Mouse (Mus musculus) kidney, postnatal 25 days (tissue): ENCODE data around the gene Nop2.
"Not testable (repeated sequence)": the region's sequence is repeated elsewhere in the genome, so short reads cannot be mapped to it uniquely, and the experiment has no call there.

Source experiments
- DNase-seq, 2 experiments: peaks; one replicate each; pipeline ENCODE4 v3.0.0; 2021; ENCODE audit warnings: mixed read lengths in 2 of 2

The Nop2 gene

DNA sequence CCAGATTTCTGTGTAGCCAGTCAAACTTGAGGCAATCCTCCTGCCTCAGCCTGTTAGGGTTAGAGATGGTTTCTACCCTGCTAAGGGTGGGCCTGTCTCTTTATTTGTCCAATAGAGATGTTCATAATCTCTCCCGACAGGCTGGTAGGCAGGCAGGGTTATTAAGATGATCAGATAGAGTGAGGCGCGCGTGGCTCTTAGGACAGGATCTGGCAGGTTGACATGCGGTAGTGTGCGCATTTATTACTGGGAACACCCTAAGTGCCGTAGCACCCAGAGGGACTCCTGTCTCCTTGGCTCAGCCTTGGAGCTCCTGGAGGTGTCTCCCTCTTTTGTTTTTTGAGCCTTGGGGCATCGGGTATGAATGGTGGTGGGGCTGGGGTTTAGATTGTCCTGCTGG lies 23.6 kb downstream of the Nop2 start:
- DNase-seq: no peak

- no peak for DNase-seq
Measured at GRCm38 (mm10) chr6:125156491-125156890, 24.8 kb downstream of the Nop2 start.

GRCm38 (mm10) chr6:125156903-125157614 lies 25.4 kb downstream of the Nop2 start:
- DNase-seq: peak in 1 of 2 experiments; percentile 62

- no peak for DNase-seq
Measured at GRCm38 (mm10) chr6:125158944-125159492, 27.3 kb downstream of the Nop2 start.

GRCm38 (mm10) chr6:125159773-125160557 lies 28.3 kb downstream of the Nop2 start:
- DNase-seq: no peak

DNA sequence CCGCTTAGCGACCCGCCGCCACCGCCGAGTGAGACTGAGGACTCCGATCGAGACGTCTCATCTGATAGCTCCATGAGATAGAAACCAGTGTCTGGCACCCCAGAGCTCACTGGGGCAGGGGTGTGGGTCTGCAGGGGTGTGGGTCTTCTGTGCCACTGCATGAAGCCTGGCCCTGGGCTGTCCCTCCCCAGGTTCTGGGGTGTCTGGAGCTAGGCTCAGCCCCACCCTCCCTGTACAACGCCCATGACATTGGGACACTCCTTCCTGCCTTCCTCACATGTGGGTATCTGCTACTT lies 28.8 kb downstream of the Nop2 start:
- DNase-seq: no peak

- peak; percentile 78 to 89 for DNase-seq
Measured at GRCm38 (mm10) chr6:125160854-125161760, 29.4 kb downstream of the Nop2 start.

GRCm38 (mm10) chr6:125161971-125162370 lies 30.3 kb downstream of the Nop2 start:
- peak in 1 of 2 experiments; percentile 76 for DNase-seq

DNA sequence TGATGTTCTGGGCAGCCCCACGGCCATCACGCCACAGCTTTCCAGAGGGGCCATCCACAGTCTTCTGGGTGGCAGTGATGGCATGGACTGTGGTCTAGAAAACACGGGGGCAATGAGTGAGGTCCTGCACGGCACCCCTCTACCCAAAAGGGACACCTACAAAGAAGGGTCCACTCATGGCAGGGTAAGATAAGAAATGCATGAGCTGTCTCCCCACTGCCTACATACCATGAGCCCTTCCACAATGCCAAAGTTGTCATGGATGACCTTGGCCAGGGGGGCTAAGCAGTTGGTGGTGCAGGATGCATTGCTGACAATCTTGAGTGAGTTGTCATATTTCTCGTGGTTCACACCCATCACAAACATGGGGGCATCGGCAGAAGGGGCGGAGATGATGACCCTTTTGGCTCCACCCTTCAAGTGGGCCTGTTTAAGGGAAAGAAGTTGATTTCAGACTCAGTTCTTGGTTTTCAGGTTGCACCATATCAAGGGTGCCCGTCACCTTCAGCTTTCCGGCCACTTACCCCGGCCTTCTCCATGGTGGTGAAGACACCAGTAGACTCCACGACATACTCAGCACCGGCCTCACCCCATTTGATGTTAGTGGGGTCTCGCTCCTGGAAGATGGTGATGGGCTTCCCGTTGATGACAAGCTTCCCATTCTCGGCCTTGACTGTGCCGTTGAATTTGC lies 31.1 kb downstream of the Nop2 start:
- DNase-seq: not testable (repeated sequence)

GRCm38 (mm10) chr6:125163801-125164657 lies 32.3 kb downstream of the Nop2 start:
- DNase-seq: peak; percentile 82 to 94

- peak; percentile 59 to 84 for DNase-seq
Measured at GRCm38 (mm10) chr6:125164672-125165327, 33.1 kb downstream of the Nop2 start.

- DNase-seq: peak; percentile 98 to 99
Measured at GRCm38 (mm10) chr6:125165328-125165891, 33.7 kb downstream of the Nop2 start.

DNA sequence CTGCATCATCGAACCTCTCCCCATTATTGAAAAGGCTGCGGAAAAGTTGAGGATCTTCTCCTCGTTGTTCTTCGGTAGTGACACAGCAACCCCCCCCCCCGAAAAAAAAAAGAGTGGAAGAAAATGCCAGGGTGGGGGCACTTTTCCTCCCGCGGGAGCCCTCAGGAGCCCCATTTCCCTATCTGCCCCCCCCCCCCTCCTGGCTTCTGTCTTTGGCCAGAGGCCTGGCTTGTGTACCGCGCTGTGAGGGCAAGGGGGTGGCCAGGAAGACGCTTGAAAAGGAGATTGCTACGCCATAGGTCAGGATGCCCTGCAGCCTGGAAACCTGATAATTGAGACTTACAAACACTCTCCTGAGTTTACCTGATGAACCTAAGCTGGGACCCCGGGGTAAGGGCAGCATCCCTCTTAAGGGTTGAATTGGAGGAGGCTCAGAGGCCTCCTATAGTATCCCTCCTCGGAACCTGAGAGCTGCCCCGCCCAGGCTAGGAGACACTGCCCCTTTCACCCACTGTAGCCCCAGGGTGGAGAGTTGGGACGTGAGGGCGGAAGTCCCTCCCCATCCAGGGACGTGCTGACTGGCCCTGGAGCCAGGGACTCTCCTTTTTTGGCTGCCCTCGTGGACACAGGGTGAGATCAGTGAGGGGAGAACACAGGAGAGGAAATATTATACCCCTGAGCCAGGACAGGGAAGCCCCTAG lies 34.5 kb downstream of the Nop2 start, which contains the start of gene Gapdh:
TSS of gene Gapdh (minus strand) at position 417 of the 701 bp plus-strand sequence.
- DNase-seq: peak; percentile 85 to 95

GRCm38 (mm10) chr6:125166861-125167650 lies 35.3 kb downstream of the Nop2 start:
- peak in 1 of 2 experiments; percentile 22 for DNase-seq

DNA sequence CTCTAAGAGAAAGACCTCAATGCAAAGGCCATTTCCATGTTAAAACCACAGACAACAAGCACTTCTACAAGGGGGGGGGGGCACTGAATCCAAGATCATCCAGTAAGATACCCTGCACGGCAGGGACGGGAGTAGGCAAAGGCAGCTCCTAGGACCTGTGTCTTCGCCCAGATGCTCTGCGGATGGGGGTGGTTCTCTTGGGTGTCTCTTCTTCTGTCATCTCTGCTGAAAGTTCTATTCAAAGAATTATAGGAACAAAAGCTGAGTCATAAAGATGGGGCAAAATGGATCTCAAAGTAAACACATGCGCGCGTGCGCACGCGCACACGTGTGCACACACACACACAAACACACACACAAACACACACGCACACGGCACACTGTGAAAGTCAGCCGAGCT lies 36.4 kb downstream of the Nop2 start:
- no peak for DNase-seq

DNA sequence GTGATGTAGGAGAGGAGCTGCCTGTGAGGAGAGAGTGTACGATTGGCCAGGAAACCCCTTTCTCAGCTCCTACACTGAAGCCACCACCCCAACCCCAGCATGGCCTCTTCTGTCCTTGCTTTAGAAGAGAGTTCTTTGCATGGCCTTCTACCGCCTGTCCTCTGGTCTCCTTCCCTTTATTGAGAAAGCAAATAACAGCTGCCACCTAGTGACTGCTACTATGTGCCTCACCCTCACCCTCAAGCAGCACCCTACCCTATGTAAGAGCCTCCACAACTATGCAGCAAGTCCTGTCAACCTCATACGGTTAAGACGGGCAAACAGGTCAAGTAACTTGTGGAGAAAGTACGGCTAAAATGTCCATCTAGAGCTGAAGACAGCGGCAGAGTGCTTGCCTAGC lies 38.5 kb downstream of the Nop2 start:
- no peak for DNase-seq

- no peak for DNase-seq
Measured at GRCm38 (mm10) chr6:125172474-125172873, 40.8 kb downstream of the Nop2 start.

- DNase-seq: no peak
Measured at GRCm38 (mm10) chr6:125173256-125173655, 41.5 kb downstream of the Nop2 start.

- DNase-seq: no peak
Measured at GRCm38 (mm10) chr6:125175469-125175868, 43.8 kb downstream of the Nop2 start.
